Mouse (Mus musculus) erythroid progenitor cell, adult 5-6 weeks (primary cell): ENCODE measurements around the gene Dner. TPM values are rescaled to one million over a fixed set of nuclear protein-coding genes. Genes with fewer than 3 reads are reported as not detected.

Source experiments
- ATAC-seq: replicated peaks from 2 replicates; pipeline ENCODE4 v1.8.0; 2016; ENCODE audit warnings: moderate number of reproducible peaks, mild to moderate bottlenecking, moderate TSS enrichment, inconsistent platforms; ENCODE audit not compliant: poor library complexity, low FRiP score, severe bottlenecking
- total RNA-seq, 2 experiments: library from RNA; stranded (forward) in 1 of 2; stranded (reverse) in 1 of 2; fragments of 150-400 nt in 1 of 2; fragments of 186-747, 209-891 nt in 1 of 2; gene quantifications; 2 replicates each; pipeline versions ENCODE4 v1.2.3 to v1.2.4; 2015 to 2017; ENCODE audit warnings: low replicate concordance in 2 of 2

Gene Dner
- total RNA-seq (2015; ENCODE audit: low replicate concordance): not detected in 2 replicates
- not detected in 2 replicates for total RNA-seq (2017; ENCODE audit: low replicate concordance)

DNA sequence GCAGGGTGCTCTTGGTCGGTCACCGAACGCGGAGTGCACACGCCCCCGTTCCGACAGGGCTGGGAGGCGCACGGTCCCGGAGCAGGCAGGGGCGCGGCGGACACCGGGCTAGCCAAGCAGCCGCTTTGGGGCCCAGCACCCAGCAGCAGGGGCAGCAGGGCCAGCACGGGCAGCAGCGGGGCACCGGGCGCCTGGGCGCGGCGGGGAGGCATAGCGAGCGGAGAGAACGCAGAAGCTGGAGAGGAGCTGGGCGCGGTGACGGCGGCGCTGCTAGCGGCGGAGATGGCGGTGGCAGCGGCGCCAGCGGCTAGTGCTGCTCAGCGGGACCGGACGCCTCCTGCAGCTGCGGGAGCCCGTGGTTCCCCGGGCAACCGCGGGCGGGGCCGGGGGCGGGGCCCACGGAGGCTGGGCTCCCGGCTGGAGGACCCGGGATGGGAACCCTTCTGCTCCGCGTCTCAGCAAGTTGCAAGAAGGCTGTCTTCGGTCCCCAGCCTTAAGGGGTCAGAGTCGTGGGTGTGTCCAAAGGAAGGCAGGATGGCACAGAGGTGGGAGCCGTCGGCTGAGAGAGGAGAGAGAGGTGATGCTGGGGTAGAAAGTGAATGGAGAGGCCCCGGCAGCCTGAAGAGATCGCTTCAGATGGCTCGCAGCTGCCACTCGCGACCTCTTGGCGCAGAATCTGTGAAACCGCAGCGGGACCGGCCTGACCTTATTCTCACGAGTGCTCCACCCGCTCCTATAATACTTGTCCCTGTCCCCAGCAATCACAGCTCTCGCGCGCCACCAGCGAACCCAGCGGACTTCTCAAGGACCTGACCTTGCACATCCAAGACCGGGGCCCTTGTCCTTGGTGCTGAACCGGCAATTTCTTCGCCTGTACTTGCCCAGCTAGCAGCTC, at the start of gene Dner:
TSS of gene Dner (minus strand) at position 705 of the 895 bp plus-strand sequence.
- ATAC-seq: no peak

- ATAC-seq: no peak
Observed at GRCm38 (mm10) chr1:84742156-84742555, 46.1 kb upstream of the Dner start.

DNA sequence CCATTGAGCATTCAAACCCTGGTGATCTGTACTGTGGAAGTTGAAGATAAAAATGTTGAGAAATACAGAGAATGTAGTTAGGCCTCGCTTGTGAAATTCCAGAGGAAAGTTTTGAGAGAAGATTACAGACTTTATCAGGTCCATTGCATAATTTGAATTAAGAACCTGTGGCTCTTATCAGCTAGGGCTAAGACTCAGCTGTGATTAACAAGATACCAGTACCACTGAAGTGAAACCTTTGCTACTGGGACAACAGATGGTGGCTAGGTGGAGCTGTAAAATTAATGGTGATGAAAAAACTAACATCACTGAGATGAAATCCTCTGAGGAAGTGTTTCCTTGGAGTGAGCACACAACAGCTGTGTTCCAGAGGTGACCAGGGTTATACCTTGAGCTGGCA, 44.1 kb upstream of the Dner start:
- ATAC-seq: no peak

DNA sequence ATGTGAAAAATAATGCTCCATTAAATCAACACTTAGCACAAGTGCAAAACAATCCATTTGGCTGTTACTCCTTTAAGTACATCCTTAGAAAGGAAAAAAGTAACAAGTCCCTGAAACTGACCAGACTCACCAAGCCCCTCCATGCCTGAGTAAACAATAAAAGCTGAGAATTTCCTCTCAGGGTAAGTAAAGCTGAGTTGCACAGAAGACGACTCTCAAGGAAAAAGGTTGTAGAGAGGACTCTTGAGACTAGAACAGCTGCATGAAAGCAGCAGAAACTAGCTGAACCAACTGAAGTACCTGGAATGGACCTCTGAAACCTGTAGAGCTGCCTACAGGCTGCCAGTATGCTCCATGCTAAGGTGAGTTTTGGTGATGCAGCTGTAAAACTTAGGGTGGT, 41.1 kb upstream of the Dner start:
- ATAC-seq: no peak

- ATAC-seq: no peak
Observed at GRCm38 (mm10) chr1:84733799-84734198, 37.8 kb upstream of the Dner start.

GRCm38 (mm10) chr1:84731763-84732162, 35.7 kb upstream of the Dner start:
- no peak for ATAC-seq

DNA sequence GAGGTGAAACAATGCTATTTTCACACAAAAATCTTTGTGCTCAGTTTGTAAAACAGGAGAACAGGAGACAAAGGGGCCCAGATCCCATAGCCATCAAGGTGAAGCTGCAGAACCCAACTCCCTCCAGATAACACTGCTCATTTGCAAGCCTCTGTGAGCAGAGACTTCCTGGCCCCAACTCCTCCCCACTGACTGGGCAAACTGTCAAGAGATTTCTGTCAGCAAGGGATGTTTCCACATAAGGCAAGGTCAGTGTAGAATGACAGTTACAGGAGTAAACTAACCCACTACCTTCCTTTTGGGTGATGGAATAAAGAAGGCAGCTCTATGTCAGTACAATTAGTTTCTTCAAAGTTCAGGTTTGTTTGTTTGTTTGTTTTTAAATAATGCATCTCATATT, 26.8 kb upstream of the Dner start:
- no peak for ATAC-seq

DNA sequence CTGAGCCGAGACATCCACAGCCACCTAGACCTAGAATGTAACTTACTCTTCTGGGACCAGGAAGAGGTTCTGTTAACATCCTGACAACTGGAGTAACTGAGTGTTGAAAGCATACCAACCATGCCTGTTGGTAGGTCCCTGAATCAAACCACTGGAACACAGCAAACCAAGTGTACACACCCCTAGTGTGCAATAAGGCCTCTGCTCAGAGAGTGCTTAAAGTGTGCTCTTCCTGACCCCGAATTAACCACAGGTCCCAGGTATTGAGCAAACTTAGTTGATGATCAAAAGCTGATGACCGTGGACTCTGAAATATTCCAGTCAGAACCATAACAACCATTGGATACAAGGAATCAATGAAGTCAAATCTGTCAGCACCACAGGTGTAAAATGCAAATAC, 26.4 kb upstream of the Dner start:
- ATAC-seq: no peak

GRCm38 (mm10) chr1:84721942-84722341, 25.9 kb upstream of the Dner start:
- no peak for ATAC-seq

DNA sequence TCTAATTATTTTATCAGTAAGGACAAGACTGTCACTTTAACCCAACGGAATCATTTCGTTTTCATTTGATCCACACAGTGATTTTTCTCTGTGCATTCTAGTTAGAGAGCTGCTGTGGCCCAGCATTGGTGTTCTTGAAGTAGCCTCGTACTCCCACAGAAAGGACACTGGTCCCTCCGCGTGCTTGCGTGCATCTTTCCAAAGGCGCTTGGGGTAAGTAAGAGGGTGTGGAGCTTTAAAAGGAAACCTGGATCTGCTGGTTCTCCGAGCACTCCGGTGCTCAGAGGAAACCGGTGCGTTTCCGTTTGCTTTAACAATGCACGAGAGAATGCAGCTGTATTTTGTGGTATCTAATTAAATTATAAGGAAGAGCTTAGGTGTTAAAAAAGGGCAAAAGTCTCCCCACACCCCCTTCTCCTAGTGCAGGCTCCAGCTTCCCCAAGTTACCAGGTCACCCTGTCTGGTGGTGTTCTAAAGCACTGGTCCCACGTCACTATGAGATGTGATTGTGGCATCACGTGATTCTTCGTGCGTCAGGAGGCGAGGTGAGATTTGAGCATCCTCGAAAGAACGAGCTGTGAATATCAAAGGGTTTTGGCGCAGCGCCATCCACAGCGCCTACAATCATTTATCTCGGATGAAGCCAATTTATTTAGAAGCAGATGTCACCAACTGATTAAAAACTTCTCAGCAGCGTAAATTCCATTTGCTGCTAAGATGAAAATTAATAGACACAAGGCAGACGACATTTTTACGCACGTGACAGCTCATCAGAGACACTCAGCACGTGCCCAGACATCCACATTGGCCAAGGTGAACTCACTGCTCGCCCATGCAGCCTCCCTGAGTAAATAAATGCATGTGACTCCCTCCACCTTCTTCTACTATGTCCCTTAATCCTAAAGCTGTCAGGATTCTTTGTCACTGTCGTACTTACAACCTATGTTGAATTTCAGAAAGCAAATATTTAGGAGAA, 14.1 kb upstream of the Dner start:
- no peak for ATAC-seq

DNA sequence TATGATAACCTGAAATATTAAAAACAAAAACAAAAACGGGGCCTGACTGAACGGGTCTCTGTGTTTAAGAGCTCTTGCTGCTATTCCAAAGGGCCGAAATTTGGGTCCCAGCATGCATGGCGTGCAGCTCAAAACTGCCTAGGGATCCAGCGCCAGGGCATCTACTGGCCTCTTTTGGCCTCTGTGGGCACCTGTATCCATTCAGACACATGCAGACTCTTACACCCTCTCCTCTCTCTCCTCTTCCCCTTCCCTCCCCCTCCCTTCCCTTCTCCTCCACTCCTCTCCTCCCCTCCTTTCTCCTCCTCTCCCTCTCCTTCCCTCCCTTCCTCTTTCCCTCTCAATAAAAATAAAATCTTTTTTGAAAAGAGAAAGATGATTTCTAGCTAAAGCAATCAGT, 13.4 kb upstream of the Dner start:
- no peak for ATAC-seq

DNA sequence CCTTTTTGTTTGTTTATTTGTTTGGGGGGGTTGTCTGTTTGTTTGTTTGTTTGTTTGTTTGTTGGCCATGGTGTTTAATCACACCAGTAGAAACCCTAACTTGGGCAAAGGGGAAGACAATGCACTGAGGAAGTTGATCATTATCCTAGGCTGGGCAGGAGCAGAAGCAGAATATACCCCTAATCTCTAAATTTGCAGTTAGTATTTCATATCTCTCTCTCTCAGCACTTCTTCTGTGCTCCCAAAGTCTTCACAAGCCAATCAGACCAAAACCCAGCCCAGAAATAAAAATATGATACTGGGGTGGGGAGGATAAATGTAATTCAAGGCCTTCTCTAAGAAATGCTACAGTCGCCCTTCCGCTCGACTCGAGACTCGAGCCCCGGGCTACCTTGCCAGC, 4.2 kb upstream of the Dner start:
- no peak for ATAC-seq

- no peak for ATAC-seq
Observed at GRCm38 (mm10) chr1:84697136-84697535, 1.1 kb upstream of the Dner start.

DNA sequence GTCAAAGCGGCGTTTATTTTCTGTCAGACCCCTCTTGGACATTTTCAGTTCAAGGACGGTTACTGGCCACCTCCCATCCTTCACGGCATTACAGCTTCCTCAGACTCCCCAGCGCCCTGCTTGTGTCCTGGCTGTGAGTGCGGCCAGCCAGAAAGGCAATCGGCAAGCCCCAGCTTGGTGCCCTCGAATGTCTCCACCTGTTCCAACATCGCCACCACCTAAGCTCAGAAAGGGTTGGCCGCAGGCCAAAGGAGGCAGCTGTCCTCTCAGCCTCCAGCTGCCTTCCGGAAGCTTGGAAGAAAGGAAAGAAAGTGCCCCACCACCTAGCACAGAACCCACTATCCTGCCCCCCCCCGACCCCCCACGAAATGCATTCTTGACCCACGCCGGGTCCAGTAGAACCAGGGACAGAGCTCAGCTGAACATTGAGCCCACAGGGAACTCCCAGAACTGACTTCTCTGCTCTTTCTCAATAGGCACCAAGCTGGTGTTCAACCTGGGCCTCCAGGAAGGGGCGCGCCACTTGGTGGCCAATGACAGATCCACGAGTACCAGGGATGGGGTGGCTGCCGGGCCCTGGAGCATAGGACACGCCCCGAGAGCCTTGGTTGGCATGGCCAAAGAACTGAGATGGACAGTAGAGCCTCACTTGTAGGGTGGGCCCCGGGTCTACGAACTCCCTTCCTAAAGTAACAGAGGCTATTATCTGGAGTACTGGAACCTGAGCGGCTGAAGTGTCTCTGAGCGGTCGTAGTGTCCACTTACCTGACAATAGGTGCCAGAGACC, 1.1 kb downstream of the Dner start:
- ATAC-seq: no peak

GRCm38 (mm10) chr1:84677910-84678309, 18.1 kb downstream of the Dner start:
- ATAC-seq: no peak

GRCm38 (mm10) chr1:84668100-84668846, 27.7 kb downstream of the Dner start:
- no peak for ATAC-seq

GRCm38 (mm10) chr1:84667660-84668059, 28.4 kb downstream of the Dner start:
- ATAC-seq: no peak

DNA sequence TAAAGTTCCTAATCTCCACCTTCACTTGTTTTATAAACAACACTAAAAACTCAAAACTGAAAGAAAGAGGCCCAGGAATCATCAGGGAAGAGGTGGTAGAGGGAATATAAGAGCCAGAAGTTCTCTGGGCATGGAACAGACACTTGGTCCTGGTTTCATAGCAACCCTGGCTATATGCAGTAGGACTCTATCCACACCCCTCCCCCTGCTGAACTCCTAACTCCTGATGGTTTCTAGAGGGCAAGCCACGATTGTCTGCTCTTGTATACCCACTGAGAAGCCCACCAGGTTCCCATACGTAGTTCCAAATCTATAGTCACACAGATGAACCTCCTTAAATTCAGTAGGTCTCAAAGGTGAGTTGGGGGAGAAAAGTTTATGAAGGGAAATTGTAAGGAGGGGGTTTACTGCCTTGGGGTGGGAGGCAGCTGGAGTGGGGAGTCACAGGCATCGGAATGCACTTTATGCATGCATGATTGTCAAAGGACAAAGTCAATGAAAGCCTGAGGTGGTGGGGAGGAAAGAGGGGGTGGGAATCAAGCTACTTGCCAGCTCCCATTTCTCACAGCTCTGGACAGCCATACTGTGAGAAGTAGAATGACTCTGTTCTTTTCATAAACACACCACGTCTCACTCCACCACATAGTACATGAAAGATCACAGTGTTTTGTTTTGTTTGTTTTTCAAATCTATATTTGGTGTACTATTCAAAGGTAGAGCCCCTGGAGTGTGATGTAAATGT, 31.5 kb downstream of the Dner start:
- no peak for ATAC-seq
